Mouse (Mus musculus) hindbrain, embryonic 11.5 days (tissue): ENCODE results near the gene Rab11fip5. TPM values are rescaled to one million over a fixed set of nuclear protein-coding genes. Genes with fewer than 3 reads are reported as not detected.

ENCODE experiments used
- ATAC-seq: fragments of 200-750 bp; cut with Nextera tagmentation; 2 replicates; pipeline ENCODE4 v1.8.0; 2017; ENCODE audit warnings: mild to moderate bottlenecking, moderate TSS enrichment, moderate library complexity; ENCODE audit not compliant: low FRiP score
- DNase-seq: peaks from one replicate; pipeline ENCODE4 v3.0.0-alpha.2; 2015; ENCODE audit warnings: low spot score
- H3K27ac ChIP-seq: fragments of 300-500 bp; sonication (generic); 2 replicates; pipeline ENCODE4 v1.5.1; 2014; ENCODE audit warnings: mild to moderate bottlenecking, low read depth, low read length
- H3K27me3 ChIP-seq: fragments of 300-500 bp; sonication (generic); 2 replicates; pipeline ENCODE4 v1.6.1; 2014; ENCODE audit warnings: mild to moderate bottlenecking, low read length, moderate library complexity, mixed read lengths; ENCODE audit not compliant: control insufficient read depth, insufficient read depth
- H3K36me3 ChIP-seq: fragments of 300-500 bp; sonication (generic); 2 replicates; pipeline ENCODE4 v1.6.1; 2014; ENCODE audit warnings: mild to moderate bottlenecking, low read length, moderate library complexity, mixed read lengths; ENCODE audit not compliant: control insufficient read depth, insufficient read depth
- H3K4me1 ChIP-seq: fragments of 300-500 bp; sonication (generic); replicated peaks from 2 replicates; pipeline ENCODE4 v1.6.1; 2014; ENCODE audit warnings: low read length, mixed read lengths; ENCODE audit not compliant: control insufficient read depth, insufficient read depth
- H3K4me2 ChIP-seq: fragments of 300-500 bp; sonication (generic); replicated peaks from 2 replicates; pipeline ENCODE4 v1.6.1; 2014; ENCODE audit warnings: mild to moderate bottlenecking, low read depth, low read length
- H3K4me3 ChIP-seq: fragments of 300-500 bp; sonication (generic); 2 replicates; pipeline ENCODE4 v1.5.1; 2014; ENCODE audit warnings: low read depth, low read length
- H3K9ac ChIP-seq: fragments of 300-500 bp; sonication (generic); 2 replicates; pipeline ENCODE4 v1.6.1; 2014; ENCODE audit warnings: low read depth, low read length
- H3K9me3 ChIP-seq: fragments of 300-500 bp; sonication (generic); 2 replicates; pipeline ENCODE4 v1.6.1; 2016; ENCODE audit warnings: low read length; ENCODE audit not compliant: control insufficient read depth
- WGBS: fragments of 180-500 bp; shearing (Covaris S2); extraction: QIAGEN DNeasy Blood & Tissue Kit; methylation state at CpG from one replicate; pipeline ENCODE4 v1.1.7; 2014; 5-methylcytosine and 5-hydroxymethylcytosine counted together
- polyA plus RNA-seq: library from polyadenylated mRNA; unstranded; fragments of >200 nt; fragmentation: Nextera tagmentation; extraction: Ambion mirVana; gene quantifications from 2 replicates; pipeline ENCODE4 v1.2.1, GENCODE M21; 2014

Gene Rab11fip5
- polyA plus RNA-seq, 1 experiment from 2014 or later, result 4.6 TPM

- Histone ChIP-seq H3K27me3 (no peaks in the 10 kb centered on the region), H3K4me1 (no peaks in the 10 kb centered on the region), H3K27ac (no peak overlapping the region), H3K9ac (no peak overlapping the region), H3K36me3 (no peaks in the 10 kb centered on the region), H3K4me3 (no peak overlapping the region), H3K4me2 (no peak overlapping the region), H3K9me3 (no peaks in the 10 kb centered on the region)
- 35% methylated on average over 5 of the region's 5 CpGs for WGBS
- DNase-seq (no peak), ATAC-seq (no peak)
Observed at GRCm38 (mm10) chr6:85399715-85400114, 25.3 kb upstream of the Rab11fip5 start.

GRCm38 (mm10) chr6:85397165-85397564 is 22.7 kb upstream of the Rab11fip5 start:
- Histone ChIP-seq H3K4me2 (no peak overlapping the region), H3K9me3 (no peaks in the 10 kb centered on the region), H3K36me3 (no peaks in the 10 kb centered on the region), H3K4me3 (no peak overlapping the region), H3K4me1 (no peaks in the 10 kb centered on the region), H3K9ac (no peak overlapping the region), H3K27me3 (no peaks in the 10 kb centered on the region), H3K27ac (no peak overlapping the region)
- ATAC-seq (no peak), DNase-seq (peak; percentile 37)
- WGBS, result 18% methylated on average over 1 of the region's 1 CpGs

GRCm38 (mm10) chr6:85395360-85395759 is 20.9 kb upstream of the Rab11fip5 start:
- Histone ChIP-seq H3K27ac (no peak overlapping the region), H3K27me3 (no peaks in the 10 kb centered on the region), H3K9ac (no peak overlapping the region), H3K4me2 (no peak overlapping the region), H3K4me1 (no peaks in the 10 kb centered on the region), H3K4me3 (no peak overlapping the region), H3K36me3 (no peaks in the 10 kb centered on the region), H3K9me3 (no peaks in the 10 kb centered on the region)
- 92% methylated on average over 2 of the region's 2 CpGs for WGBS
- no peak for DNase-seq
- ATAC-seq, result no peak

GRCm38 (mm10) chr6:85391803-85392202 is 17.4 kb upstream of the Rab11fip5 start:
- peak; percentile 77 for DNase-seq
- 12% methylated on average over 5 of the region's 7 CpGs for WGBS
- H3K36me3 ChIP-seq, result no peaks in the 10 kb centered on the region

GRCm38 (mm10) chr6:85388608-85389007 is 14.2 kb upstream of the Rab11fip5 start:
- Histone ChIP-seq H3K4me3 (no peak overlapping the region), H3K9ac (no peak overlapping the region), H3K4me1 (no peaks in the 10 kb centered on the region), H3K4me2 (no peak overlapping the region), H3K27me3 (no peaks in the 10 kb centered on the region), H3K27ac (no peak overlapping the region), H3K9me3 (no peaks in the 10 kb centered on the region), H3K36me3 (no peaks in the 10 kb centered on the region)
- DNase-seq (no peak), ATAC-seq (no peak)
- WGBS, result 79% methylated on average over 5 of the region's 5 CpGs

More at GRCm38 (mm10) chr6:85391803-85392202, 17.4 kb upstream of the Rab11fip5 start:
- Histone ChIP-seq H3K4me2 (no peak overlapping the region), H3K9me3 (no peaks in the 10 kb centered on the region), H3K9ac (no peak overlapping the region), H3K27ac (no peak overlapping the region), H3K4me1 (no peaks in the 10 kb centered on the region), H3K27me3 (no peaks in the 10 kb centered on the region), H3K4me3 (no peak overlapping the region)
- ATAC-seq, result no peak

GRCm38 (mm10) chr6:85382791-85383190 is 8.4 kb upstream of the Rab11fip5 start:
- no peaks in the 10 kb centered on the region for H3K27me3 ChIP-seq
- no peaks in the 10 kb centered on the region for H3K4me1 ChIP-seq
- no peak overlapping the region for H3K4me3 ChIP-seq
- no peak overlapping the region for H3K4me2 ChIP-seq
- no peaks in the 10 kb centered on the region for H3K36me3 ChIP-seq
- no peak for DNase-seq
- no peaks in the 10 kb centered on the region for H3K9me3 ChIP-seq
- no peak overlapping the region for H3K27ac ChIP-seq
- no peak overlapping the region for H3K9ac ChIP-seq
- 85% methylated on average over 2 of the region's 2 CpGs for WGBS
- no peak for ATAC-seq

- Histone ChIP-seq H3K4me1 (no peaks in the 10 kb centered on the region), H3K9ac (no peak overlapping the region), H3K36me3 (no peaks in the 10 kb centered on the region), H3K4me2 (no peak overlapping the region), H3K4me3 (no peak overlapping the region), H3K9me3 (no peaks in the 10 kb centered on the region), H3K27ac (no peak overlapping the region), H3K27me3 (no peaks in the 10 kb centered on the region)
- ATAC-seq (no peak), DNase-seq (no peak)
- 82% methylated on average over 10 of the region's 10 CpGs for whole genome bisulfite sequencing
Observed at GRCm38 (mm10) chr6:85381648-85382020, 7.2 kb upstream of the Rab11fip5 start.

- 27% methylated on average over 17 of the region's 17 CpGs for WGBS
- Histone ChIP-seq H3K9ac (0 out of 2 replicates have a peak overlapping the region, but pooled peaks have one; percentile 11), H3K9me3 (no peaks in the 10 kb centered on the region), H3K27me3 (no peaks in the 10 kb centered on the region), H3K4me3 (no peak overlapping the region), H3K36me3 (no peaks in the 10 kb centered on the region), H3K4me2 (peak overlapping the region; percentile 11; the same call in 1 of the 2 replicates), H3K27ac (no peak overlapping the region), H3K4me1 (no peaks in the 10 kb centered on the region)
- no peak for DNase-seq
- ATAC-seq, result peak; percentile 65
Observed at GRCm38 (mm10) chr6:85380901-85381647, 6.6 kb upstream of the Rab11fip5 start.

GRCm38 (mm10) chr6:85380201-85380900 is 5.9 kb upstream of the Rab11fip5 start:
- no peak overlapping the region for H3K27ac ChIP-seq
- no peaks in the 10 kb centered on the region for H3K4me1 ChIP-seq
- peak overlapping the region; percentile 11; the same call in 1 of the 2 replicates for H3K4me2 ChIP-seq
- ATAC-seq (peak; percentile 76), DNase-seq (peak; percentile 92)
- no peak overlapping the region for H3K9ac ChIP-seq
- 30% methylated on average over 10 of the region's 10 CpGs for WGBS
- H3K36me3 ChIP-seq, result no peaks in the 10 kb centered on the region
- no peak overlapping the region for H3K4me3 ChIP-seq
- H3K27me3 ChIP-seq, result no peaks in the 10 kb centered on the region
- H3K9me3 ChIP-seq, result no peaks in the 10 kb centered on the region
